ENCODE assay signal across 19 mouse cellular contexts in the genomic region with DNA sequence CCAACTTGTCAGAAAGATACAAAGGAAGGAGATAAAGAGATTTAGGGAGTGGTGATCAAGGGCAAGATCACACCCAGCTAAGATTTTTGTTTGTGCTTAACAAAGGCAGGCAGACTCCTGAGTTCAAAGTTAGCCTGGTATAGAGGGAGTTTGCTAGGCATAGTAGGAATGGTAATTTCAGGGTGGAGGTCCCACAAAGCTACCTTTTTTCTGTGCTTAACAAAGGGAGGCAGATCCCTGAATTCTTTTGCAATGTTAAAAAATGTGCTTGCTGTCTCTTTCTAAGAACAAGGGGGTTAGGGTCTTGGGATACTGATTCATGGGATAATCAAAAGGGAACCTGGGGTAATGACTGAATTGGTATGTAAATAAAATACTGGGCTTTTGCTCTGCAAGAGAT.
"Had no signal": no experiment of that assay in that cellular context is flagged by ENCODE, and none has a peak within 500 bp of the region (broad histone marks: within the 10 kb centered on the region; RNA-seq: fewer than 3 reads in every experiment).

No protein-coding gene starts in this region.

- DNase-seq: lung, adult 18-20 months; lung, embryonic 14.5 days; lung, postnatal 4 days; midbrain, embryonic 14.5 days; retina, postnatal 1 day; right cerebral cortex, adult 18-20 months; right cerebral cortex, postnatal 25 days; right cerebral cortex, postnatal 4 days; spleen, adult 18-20 months; thymus, adult 2 months; thymus, postnatal 25 days; thymus, postnatal 4 days had no signal

- H3K9ac ChIP-seq: lung, embryonic 14.5 days; midbrain, embryonic 12.5 days; neural tube, embryonic 13.5 days; neural tube, embryonic 15.5 days; stomach, embryonic 15.5 days had no signal

- H3K36me3 ChIP-seq: neural tube, embryonic 15.5 days; stomach, embryonic 15.5 days had no signal

- H3K9me3 ChIP-seq: midbrain, embryonic 10.5 days; midbrain, embryonic 12.5 days; neural tube, embryonic 13.5 days; neural tube, embryonic 15.5 days; stomach, embryonic 15.5 days had no signal

- H3K4me1 ChIP-seq: midbrain, embryonic 10.5 days; midbrain, embryonic 12.5 days; neural tube, embryonic 13.5 days; neural tube, embryonic 15.5 days; stomach, embryonic 15.5 days had no signal

- H3K27ac ChIP-seq: midbrain, embryonic 10.5 days; midbrain, embryonic 12.5 days; neural tube, embryonic 13.5 days; neural tube, embryonic 15.5 days; stomach, embryonic 15.5 days; stomach, postnatal 0 days had no signal

- H3K4me3 ChIP-seq: midbrain, embryonic 10.5 days; midbrain, embryonic 12.5 days; myocyte; neural tube, embryonic 13.5 days; neural tube, embryonic 15.5 days; stomach, embryonic 15.5 days had no signal
